Mouse (Mus musculus) midbrain, embryonic 14.5 days (tissue): ENCODE measurements around the gene Papln. TPM values are rescaled to one million over a fixed set of nuclear protein-coding genes. Genes with fewer than 3 reads are reported as not detected.

Experiments used
- ATAC-seq: fragments of 200-750 bp; cut with Nextera tagmentation; 2 replicates; pipeline ENCODE4 v1.8.0; 2017; ENCODE audit warnings: moderate number of reproducible peaks, moderate library complexity; ENCODE audit not compliant: low FRiP score, low TSS enrichment
- DNase-seq: peaks from one replicate; pipeline ENCODE4 v3.0.0-alpha.2; 2015
- H3K27ac ChIP-seq: fragments of 300-500 bp; sonication (generic); replicated peaks from 2 replicates; pipeline ENCODE4 v1.5.1; 2014; ENCODE audit warnings: mild to moderate bottlenecking, low read depth, low read length, moderate library complexity
- H3K27me3 ChIP-seq: fragments of 300-500 bp; sonication (generic); 2 replicates; pipeline ENCODE4 v1.6.1; 2014; ENCODE audit warnings: low read length, control low read depth, mixed read lengths; ENCODE audit not compliant: control insufficient read depth, insufficient read depth
- H3K36me3 ChIP-seq: fragments of 300-500 bp; sonication (generic); 2 replicates; pipeline ENCODE4 v1.6.1; 2014; ENCODE audit warnings: low read length, control low read depth; ENCODE audit not compliant: control insufficient read depth, insufficient read depth
- H3K4me1 ChIP-seq: fragments of 300-500 bp; sonication (generic); 2 replicates; pipeline ENCODE4 v1.6.1; 2014; ENCODE audit warnings: mild to moderate bottlenecking, antibody characterized with exemption, low read length, control low read depth; ENCODE audit not compliant: control insufficient read depth, insufficient read depth
- H3K4me2 ChIP-seq: fragments of 300-500 bp; sonication (generic); 2 replicates; pipeline ENCODE4 v1.6.1; 2014; ENCODE audit warnings: mild to moderate bottlenecking, low read length, moderate library complexity
- H3K4me3 ChIP-seq: fragments of 300-500 bp; sonication (generic); replicated peaks from 2 replicates; pipeline ENCODE4 v1.5.1; 2014; ENCODE audit warnings: low read depth, low read length
- H3K9ac ChIP-seq: fragments of 300-500 bp; sonication (generic); replicated peaks from 2 replicates; pipeline ENCODE4 v1.6.1; 2014; ENCODE audit warnings: mild to moderate bottlenecking, low read length, moderate library complexity
- H3K9me3 ChIP-seq: fragments of 300-500 bp; sonication (generic); 2 replicates; pipeline ENCODE4 v1.6.1; 2016; ENCODE audit warnings: low read length, control low read depth, mixed read lengths; ENCODE audit not compliant: control insufficient read depth
- WGBS: fragments of 180-500 bp; shearing (Covaris S2); extraction: QIAGEN DNeasy Blood & Tissue Kit; methylation state at CpG from one replicate; pipeline ENCODE4 v1.1.7; 2014; 5-methylcytosine and 5-hydroxymethylcytosine counted together
- polyA plus RNA-seq: library from polyadenylated mRNA; unstranded; fragments of >200 nt; fragmentation: Nextera tagmentation; extraction: Ambion mirVana; gene quantifications from 2 replicates; pipeline ENCODE4 v1.2.1, GENCODE M21; 2014

The Papln gene
- polyA plus RNA-seq, 1 experiment from 2014 or later = 0.11 TPM

- 54% methylated on average over 12 of the region's 12 CpGs for WGBS
- Histone ChIP-seq H3K4me1 (0 out of 2 replicates have a peak, but pooled peaks cover 3% of the 10 kb centered on the region), H3K9ac (no peak overlapping the region), H3K27me3 (no peaks in the 10 kb centered on the region), H3K27ac (no peak overlapping the region), H3K4me2 (no peak overlapping the region), H3K36me3 (no peaks in the 10 kb centered on the region), H3K4me3 (no peak overlapping the region), H3K9me3 (no peaks in the 10 kb centered on the region)
- DNase-seq = no peak
- ATAC-seq = no peak
Measured at GRCm38 (mm10) chr12:83775621-83776020, 12.2 kb downstream of the Papln start.

GRCm38 (mm10) chr12:83776766-83777165 is 13.3 kb downstream of the Papln start:
- no peak for ATAC-seq
- H3K4me2 ChIP-seq = no peak overlapping the region
- no peak overlapping the region for H3K4me3 ChIP-seq
- H3K27ac ChIP-seq = no peak overlapping the region
- no peak for DNase-seq
- H3K27me3 ChIP-seq = no peaks in the 10 kb centered on the region
- no peaks in the 10 kb centered on the region for H3K36me3 ChIP-seq
- H3K9ac ChIP-seq = no peak overlapping the region
- H3K4me1 ChIP-seq = no peaks in the 10 kb centered on the region
- H3K9me3 ChIP-seq = no peaks in the 10 kb centered on the region
- 85% methylated on average over 7 of the region's 7 CpGs for WGBS

GRCm38 (mm10) chr12:83780181-83780580 is 16.7 kb downstream of the Papln start:
- 92% methylated on average over 3 of the region's 3 CpGs for WGBS
- Histone ChIP-seq H3K27me3 (no peaks in the 10 kb centered on the region), H3K9ac (no peak overlapping the region), H3K9me3 (no peaks in the 10 kb centered on the region), H3K4me1 (no peaks in the 10 kb centered on the region), H3K36me3 (no peaks in the 10 kb centered on the region), H3K4me3 (no peak overlapping the region), H3K4me2 (no peak overlapping the region), H3K27ac (no peak overlapping the region)
- DNase-seq = no peak
- ATAC-seq = no peak

GRCm38 (mm10) chr12:83781204-83781603 is 17.8 kb downstream of the Papln start:
- WGBS = 74% methylated on average over 7 of the region's 7 CpGs
- H3K9ac ChIP-seq = no peak overlapping the region
- H3K27me3 ChIP-seq = no peaks in the 10 kb centered on the region
- no peaks in the 10 kb centered on the region for H3K9me3 ChIP-seq
- H3K4me3 ChIP-seq = no peak overlapping the region
- no peaks in the 10 kb centered on the region for H3K36me3 ChIP-seq
- H3K4me1 ChIP-seq = no peaks in the 10 kb centered on the region
- no peak overlapping the region for H3K4me2 ChIP-seq
- ATAC-seq (no peak), DNase-seq (no peak)
- no peak overlapping the region for H3K27ac ChIP-seq

GRCm38 (mm10) chr12:83781640-83782278 is 18.3 kb downstream of the Papln start:
- ATAC-seq (no peak), DNase-seq (no peak)
- no peak overlapping the region for H3K4me2 ChIP-seq
- H3K27me3 ChIP-seq = no peaks in the 10 kb centered on the region
- no peak overlapping the region for H3K9ac ChIP-seq
- no peak overlapping the region for H3K4me3 ChIP-seq
- no peaks in the 10 kb centered on the region for H3K36me3 ChIP-seq
- WGBS = 72% methylated on average over 23 of the region's 23 CpGs
- no peaks in the 10 kb centered on the region for H3K9me3 ChIP-seq
- H3K4me1 ChIP-seq = no peaks in the 10 kb centered on the region
- no peak overlapping the region for H3K27ac ChIP-seq

GRCm38 (mm10) chr12:83782669-83783068 is 19.2 kb downstream of the Papln start:
- no peaks in the 10 kb centered on the region for H3K4me1 ChIP-seq
- no peak overlapping the region for H3K4me3 ChIP-seq
- no peaks in the 10 kb centered on the region for H3K27me3 ChIP-seq
- no peaks in the 10 kb centered on the region for H3K9me3 ChIP-seq
- WGBS = 85% methylated on average over 10 of the region's 10 CpGs
- no peak overlapping the region for H3K9ac ChIP-seq
- ATAC-seq (no peak), DNase-seq (no peak)
- no peak overlapping the region for H3K4me2 ChIP-seq
- no peaks in the 10 kb centered on the region for H3K36me3 ChIP-seq
- H3K27ac ChIP-seq = no peak overlapping the region

GRCm38 (mm10) chr12:83785305-83785704 is 21.9 kb downstream of the Papln start:
- H3K4me1 ChIP-seq = no peaks in the 10 kb centered on the region
- H3K4me2 ChIP-seq = no peak overlapping the region
- DNase-seq (no peak), ATAC-seq (no peak)
- H3K9ac ChIP-seq = no peak overlapping the region
- H3K9me3 ChIP-seq = no peaks in the 10 kb centered on the region
- WGBS = 61% methylated on average over 4 of the region's 4 CpGs
- no peaks in the 10 kb centered on the region for H3K27me3 ChIP-seq
- H3K27ac ChIP-seq = no peak overlapping the region
- H3K36me3 ChIP-seq = no peaks in the 10 kb centered on the region
- no peak overlapping the region for H3K4me3 ChIP-seq

- ATAC-seq (no peak), DNase-seq (no peak)
- no peak overlapping the region for H3K4me2 ChIP-seq
- 86% methylated on average over 17 of the region's 17 CpGs for WGBS
- peaks cover 16% of the 10 kb centered on the region for H3K36me3 ChIP-seq
- H3K27ac ChIP-seq = no peak overlapping the region
- H3K9ac ChIP-seq = no peak overlapping the region
- no peaks in the 10 kb centered on the region for H3K4me1 ChIP-seq
- no peaks in the 10 kb centered on the region for H3K9me3 ChIP-seq
- H3K4me3 ChIP-seq = no peak overlapping the region
- H3K27me3 ChIP-seq = no peaks in the 10 kb centered on the region
Measured at GRCm38 (mm10) chr12:83789051-83789780, 25.8 kb downstream of the Papln start.

- Histone ChIP-seq H3K9me3 (no peaks in the 10 kb centered on the region), H3K4me1 (no peaks in the 10 kb centered on the region), H3K4me3 (no peak overlapping the region), H3K36me3 (peaks cover 20% of the 10 kb centered on the region), H3K9ac (no peak overlapping the region), H3K4me2 (no peak overlapping the region), H3K27ac (no peak overlapping the region), H3K27me3 (no peaks in the 10 kb centered on the region)
- DNase-seq = no peak
- no peak for ATAC-seq
- 41% methylated on average over 4 of the region's 4 CpGs for WGBS
Measured at GRCm38 (mm10) chr12:83789781-83790140, 26.3 kb downstream of the Papln start.
